Comparison of ENCODE assay signal across 8 mouse cellular contexts in the genomic region with DNA sequence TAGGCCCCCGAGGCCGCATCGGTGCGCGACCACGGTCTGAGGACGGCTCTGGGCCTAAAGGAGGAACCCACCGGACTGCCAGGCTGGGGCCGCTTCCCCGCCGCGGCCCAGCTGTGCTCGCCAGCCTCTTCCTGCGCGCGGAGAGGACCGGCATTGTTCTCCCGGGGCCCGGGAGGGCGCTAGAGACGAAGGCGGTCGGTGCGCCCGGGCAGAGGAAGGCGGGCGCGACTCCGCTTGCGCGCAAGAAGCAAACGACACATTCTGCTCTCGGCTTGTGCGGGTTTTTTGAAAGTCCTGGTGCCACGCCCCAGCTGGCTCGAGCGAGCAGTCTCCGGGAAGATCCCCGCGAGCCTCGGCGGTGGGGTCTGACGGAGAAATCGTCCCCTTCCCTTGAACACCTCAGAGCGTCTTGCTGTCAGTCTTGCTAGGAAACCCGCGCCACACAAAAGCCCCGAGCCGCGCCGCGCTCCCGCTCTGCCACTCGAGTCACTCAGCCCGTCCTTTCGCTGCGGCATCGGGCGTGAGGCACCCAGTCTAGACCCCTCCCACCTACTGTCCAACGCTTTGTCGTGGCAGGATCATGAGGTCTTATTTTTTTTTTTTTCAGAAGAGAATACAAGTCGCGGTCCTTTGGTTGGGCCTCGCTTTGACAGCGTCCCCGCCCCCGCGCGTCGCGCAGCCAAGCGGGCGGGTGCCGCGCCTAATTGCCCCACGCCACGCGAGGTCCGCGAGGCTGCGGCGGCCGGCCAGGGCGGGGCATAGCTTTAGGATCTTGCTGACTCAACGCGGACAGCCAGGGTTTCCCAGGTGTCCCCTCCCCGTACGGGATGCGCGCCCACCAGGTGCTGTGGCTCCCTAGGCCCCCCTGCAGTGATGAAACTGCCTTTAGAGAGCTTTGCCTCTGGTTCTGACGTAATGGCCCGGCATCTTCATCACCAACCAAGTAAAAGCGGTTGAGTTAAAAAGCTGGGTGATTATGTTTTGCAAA. TPM values are rescaled to one million over a fixed set of nuclear protein-coding genes. Genes with fewer than 3 reads are reported as not detected.
DNase-seq lines count a peak whose midpoint lies in the region; ATAC-seq lines count a peak whose summit lies in the region.

A gene (minus strand): TSS at position 497 of the 988 bp plus-strand sequence.

- H3K4me1 ChIP-seq in intestine, embryonic 16.5 days (ENCODE audit: control insufficient read depth, insufficient read depth, low read length), result peaks cover 27% of the 10 kb centered on the region
- peaks cover 37% of the 10 kb centered on the region for H3K4me1 ChIP-seq in limb, embryonic 13.5 days
- peaks cover 31% of the 10 kb centered on the region for H3K4me1 ChIP-seq in midbrain, embryonic 14.5 days (ENCODE audit: control insufficient read depth, insufficient read depth, low read length)

- WGBS in intestine, embryonic 16.5 days, result under 1% methylated on average over 93 of the region's 93 CpGs
- under 1% methylated on average over 88 of the region's 93 CpGs for WGBS in limb, embryonic 13.5 days
- under 1% methylated on average over 93 of the region's 93 CpGs for WGBS in midbrain, embryonic 14.5 days

- H3K9me3 ChIP-seq in intestine, embryonic 16.5 days (ENCODE audit: control insufficient read depth, low read length), result no peaks in the 10 kb centered on the region
- no peaks in the 10 kb centered on the region for H3K9me3 ChIP-seq in limb, embryonic 13.5 days
- H3K9me3 ChIP-seq in midbrain, embryonic 14.5 days (ENCODE audit: control insufficient read depth, low read length), result no peaks in the 10 kb centered on the region

- H3K9ac ChIP-seq in intestine, embryonic 16.5 days (ENCODE audit: low read depth, low read length), result peak within 1 kb of the TSS; percentile 99
- peak within 1 kb of the TSS; percentile 97 for H3K9ac ChIP-seq in limb, embryonic 13.5 days
- peak within 1 kb of the TSS; percentile 100 for H3K9ac ChIP-seq in midbrain, embryonic 14.5 days (replicated peaks; ENCODE audit: low read length)

- peak; percentile 88 for DNase-seq in 3134 (ENCODE audit: extremely low read depth, insufficient read length, low spot score)
- DNase-seq in adrenal gland, adult 2 months, result no peak
- DNase-seq in embryo, embryonic 9.5 days (ENCODE audit: extremely low spot score), result peak; percentile 71
- no peak for DNase-seq in gonadal fat pad, adult 2 months (ENCODE audit: low read depth)
- peak; percentile 84 for DNase-seq in midbrain, embryonic 14.5 days
- DNase-seq in spleen, postnatal 10 days (ENCODE audit: low spot score in 2 of 2), result peak; percentile 70 to 81

- H3K36me3 ChIP-seq in intestine, embryonic 16.5 days (ENCODE audit: control insufficient read depth, insufficient read depth, low read length), result peaks cover 5% of the 10 kb centered on the region
- H3K36me3 ChIP-seq in limb, embryonic 13.5 days, result peaks cover 12% of the 10 kb centered on the region
- peaks cover 9% of the 10 kb centered on the region for H3K36me3 ChIP-seq in midbrain, embryonic 14.5 days (ENCODE audit: control insufficient read depth, insufficient read depth, low read length)

- no peaks in the 10 kb centered on the region for H3K27me3 ChIP-seq in intestine, embryonic 16.5 days (replicated peaks; ENCODE audit: control insufficient read depth, insufficient read depth, low read length)
- H3K27me3 ChIP-seq in limb, embryonic 13.5 days, result no peaks in the 10 kb centered on the region
- H3K27me3 ChIP-seq in midbrain, embryonic 14.5 days (ENCODE audit: control insufficient read depth, insufficient read depth, low read length), result no peaks in the 10 kb centered on the region

- peak within 1 kb of the TSS; percentile 97 for H3K4me2 ChIP-seq in intestine, embryonic 16.5 days (ENCODE audit: low read depth, low read length)
- peak within 1 kb of the TSS; percentile 96 for H3K4me2 ChIP-seq in limb, embryonic 13.5 days (replicated peaks)
- H3K4me2 ChIP-seq in midbrain, embryonic 14.5 days (ENCODE audit: low read length), result peak within 1 kb of the TSS; percentile 95

- peak within 1 kb of the TSS; percentile 98 for H3K27ac ChIP-seq in intestine, embryonic 16.5 days (ENCODE audit: low read length)
- H3K27ac ChIP-seq in limb, embryonic 13.5 days, result peak within 1 kb of the TSS; percentile 98
- peak within 1 kb of the TSS; percentile 99 for H3K27ac ChIP-seq in midbrain, embryonic 14.5 days (replicated peaks; ENCODE audit: low read depth, low read length)

- peak; percentile 63 for ATAC-seq in intestine, embryonic 16.5 days
- ATAC-seq in limb, embryonic 13.5 days (ENCODE audit: low FRiP score, low read depth), result peak; percentile 73
- peak; percentile 72 for ATAC-seq in midbrain, embryonic 14.5 days (ENCODE audit: low FRiP score, low TSS enrichment)

- peak within 1 kb of the TSS; percentile 97 for H3K4me3 ChIP-seq in intestine, embryonic 16.5 days (ENCODE audit: low read length)
- H3K4me3 ChIP-seq in limb, embryonic 13.5 days, result peak within 1 kb of the TSS; percentile 93
- H3K4me3 ChIP-seq in midbrain, embryonic 14.5 days (replicated peaks; ENCODE audit: low read depth, low read length), result peak within 1 kb of the TSS; percentile 92

RNA-seq across cellular contexts. Expression of the gene that starts here (rescaled TPM):
- total RNA-seq in adrenal gland, adult 2 months (2021), result 10 to 100 TPM; 52.2 to 87.8 TPM
- polyA plus RNA-seq in adrenal gland, adult 2 months (2012; rRNA removed), result 45.7 and 60.6 TPM in 2 replicates
- 92.6 and 97.5 TPM in 2 replicates for polyA plus RNA-seq in gonadal fat pad, adult 2 months (2012; rRNA removed)
- 55.6 and 63.1 TPM in 2 replicates for polyA plus RNA-seq in intestine, embryonic 16.5 days (2015; fragmentation: Nextera tagmentation; extraction: Ambion mirVana)
- 77.3 and 82.8 TPM in 2 replicates for polyA plus RNA-seq in limb, embryonic 13.5 days (2015; fragmentation: Nextera tagmentation; extraction: Ambion mirVana)
- 66.3 and 68.7 TPM in 2 replicates for polyA plus RNA-seq in midbrain, embryonic 14.5 days (2014; fragmentation: Nextera tagmentation; extraction: Ambion mirVana)

Comparison
In these comparisons a context has a peak if more than half of its experiments do, and no peak if none do; other contexts are left out.
1. DNase-seq: peak in 3134 (single experiment), embryo, embryonic 9.5 days (single experiment), midbrain, embryonic 14.5 days (single experiment) and spleen, postnatal 10 days (2 of 2); none in adrenal gland, adult 2 months (single experiment) and gonadal fat pad, adult 2 months (single experiment).
2. Peak in every context shown above with its lines, with median percentiles within 50 percentile points of each other: ATAC-seq, H3K27ac ChIP-seq, H3K4me2 ChIP-seq, H3K4me3 ChIP-seq and H3K9ac ChIP-seq.